Mouse (Mus musculus) stomach, postnatal 0 days (tissue): ENCODE data around the gene Mlec. TPM values are rescaled to one million over a fixed set of nuclear protein-coding genes. Genes with fewer than 3 reads are reported as not detected.

Experiments
- ATAC-seq: fragments of 200-750 bp; cut with Nextera tagmentation; 2 replicates; pipeline ENCODE4 v1.8.0; 2017; ENCODE audit not compliant: low FRiP score, low TSS enrichment
- DNase-seq: peaks from one replicate; pipeline ENCODE4 v3.0.0-alpha.2; 2016; ENCODE audit warnings: low spot score
- H3K27ac ChIP-seq: fragments of 300-500 bp; sonication (generic); replicated peaks from 2 replicates; pipeline ENCODE4 v1.5.1; 2014; ENCODE audit warnings: mild to moderate bottlenecking, control low read depth
- H3K27me3 ChIP-seq: fragments of 300-500 bp; sonication (generic); 2 replicates; pipeline ENCODE4 v1.6.1; 2014; ENCODE audit warnings: low read length; ENCODE audit not compliant: control insufficient read depth, insufficient read depth
- H3K36me3 ChIP-seq: fragments of 300-500 bp; sonication (generic); 2 replicates; pipeline ENCODE4 v1.6.1; 2014; ENCODE audit warnings: low read length, mixed read lengths; ENCODE audit not compliant: control insufficient read depth, insufficient read depth
- H3K4me1 ChIP-seq: fragments of 300-500 bp; sonication (generic); replicated peaks from 2 replicates; pipeline ENCODE4 v1.6.1; 2014; ENCODE audit warnings: antibody characterized with exemption; ENCODE audit not compliant: control insufficient read depth, insufficient read depth
- H3K4me2 ChIP-seq: fragments of 300-500 bp; sonication (generic); replicated peaks from 2 replicates; pipeline ENCODE4 v1.6.1; 2014; ENCODE audit warnings: low read depth, mild to moderate bottlenecking, control low read depth, moderate library complexity
- H3K4me3 ChIP-seq: fragments of 300-500 bp; sonication (generic); 2 replicates; pipeline ENCODE4 v1.5.1; 2014; ENCODE audit warnings: low read depth, low read length, control low read depth
- H3K9ac ChIP-seq: fragments of 300-500 bp; sonication (generic); 2 replicates; pipeline ENCODE4 v1.6.1; 2014; ENCODE audit warnings: mild to moderate bottlenecking, low read length, control low read depth, mixed read lengths
- H3K9me3 ChIP-seq: fragments of 300-500 bp; sonication (generic); 2 replicates; pipeline ENCODE4 v1.6.1; 2016; ENCODE audit warnings: low read length; ENCODE audit not compliant: control insufficient read depth
- CTCF ChIP-seq: IDR thresholded peaks from 2 replicates; pipeline ENCODE4 v1.5.1; 2016; ENCODE audit warnings: antibody characterized with exemption, low read depth, mild to moderate bottlenecking, moderate library complexity
- EP300 ChIP-seq: optimal IDR thresholded peaks from 2 replicates; pipeline ENCODE3; 2016; ENCODE audit warnings: antibody characterized with exemption
- WGBS: fragments of 180-500 bp; shearing (Covaris S2); extraction: QIAGEN DNeasy Blood & Tissue Kit; methylation state at CpG from one replicate; pipeline ENCODE4 v1.1.7; 2014; 5-methylcytosine and 5-hydroxymethylcytosine counted together
- polyA plus RNA-seq: library from polyadenylated mRNA; unstranded; fragments of >200 nt; fragmentation: Nextera tagmentation; extraction: Ambion mirVana; gene quantifications from 2 replicates; pipeline ENCODE4 v1.2.1, GENCODE M21; 2015

Mlec gene
- polyA plus RNA-seq, 1 experiment from 2014 or later = 30.4 TPM

DNA sequence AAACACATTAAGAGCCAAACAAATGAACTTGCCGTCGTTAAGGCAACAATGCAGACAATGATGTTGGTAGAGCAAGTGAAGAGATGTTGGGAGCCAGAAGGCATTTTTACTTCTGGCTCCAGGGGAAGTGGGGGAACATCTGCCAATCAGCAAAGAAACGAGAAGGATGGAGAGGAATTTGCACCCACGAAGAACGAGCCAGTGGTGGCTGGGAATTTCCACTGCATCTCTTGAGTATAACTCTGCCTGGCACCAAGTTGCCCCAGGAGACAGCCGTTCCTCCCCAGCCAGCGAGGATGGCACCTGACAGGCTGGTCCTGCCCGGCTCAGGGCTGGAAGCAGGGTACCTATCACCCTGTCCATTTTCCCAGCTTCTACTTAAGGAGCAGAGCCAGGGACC is 24.9 kb upstream of the Mlec start:
- ATAC-seq (no peak), DNase-seq (no peak)
- Histone ChIP-seq H3K27ac (0 out of 2 replicates have a peak overlapping the region, but pooled peaks have one; percentile 13), H3K27me3 (no peaks in the 10 kb centered on the region), H3K36me3 (no peaks in the 10 kb centered on the region), H3K9me3 (no peaks in the 10 kb centered on the region), H3K4me3 (no peak overlapping the region), H3K4me1 (peaks cover 2% of the 10 kb centered on the region; the same call in 1 of the 2 replicates), H3K4me2 (no peak overlapping the region), H3K9ac (no peak overlapping the region)
- 63% methylated on average over 8 of the region's 8 CpGs for WGBS
- TF ChIP-seq EP300 (no peak), CTCF (no peak)

DNA sequence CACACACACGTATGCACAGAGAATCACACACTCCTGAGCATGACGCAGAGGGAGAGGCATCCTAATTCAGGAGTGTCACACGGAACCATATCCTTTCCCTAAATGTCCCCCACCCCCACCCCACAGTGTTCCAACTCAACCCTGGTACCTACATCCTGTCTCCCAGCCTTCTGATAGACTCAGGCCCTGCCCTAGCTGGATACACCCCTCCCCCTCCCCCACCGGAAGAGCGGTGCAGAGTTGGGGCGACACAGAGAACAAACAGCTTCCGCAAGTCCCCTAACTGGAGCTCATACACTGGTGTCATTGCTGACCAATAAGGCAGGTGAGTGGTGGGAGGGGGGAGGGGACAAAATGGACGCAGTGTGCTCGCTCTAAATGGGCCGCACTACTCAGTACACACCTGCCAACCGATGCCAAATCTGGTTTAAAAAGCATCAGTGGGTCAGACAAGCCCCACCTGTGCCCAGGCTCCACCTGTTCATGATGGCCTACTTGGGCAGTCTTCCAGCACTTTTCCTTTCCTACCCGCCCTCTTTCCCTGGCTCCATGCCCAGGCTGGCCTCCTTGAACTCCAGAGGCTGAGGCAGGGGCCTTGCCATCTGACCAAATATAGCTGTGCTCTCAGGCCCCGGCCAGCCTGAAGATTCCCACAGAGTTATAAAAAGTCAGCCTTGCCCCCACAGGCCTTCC is 23.4 kb upstream of the Mlec start:
- H3K27me3 ChIP-seq = no peaks in the 10 kb centered on the region
- peak; percentile 55 for ATAC-seq
- H3K27ac ChIP-seq = no peak overlapping the region

DNA sequence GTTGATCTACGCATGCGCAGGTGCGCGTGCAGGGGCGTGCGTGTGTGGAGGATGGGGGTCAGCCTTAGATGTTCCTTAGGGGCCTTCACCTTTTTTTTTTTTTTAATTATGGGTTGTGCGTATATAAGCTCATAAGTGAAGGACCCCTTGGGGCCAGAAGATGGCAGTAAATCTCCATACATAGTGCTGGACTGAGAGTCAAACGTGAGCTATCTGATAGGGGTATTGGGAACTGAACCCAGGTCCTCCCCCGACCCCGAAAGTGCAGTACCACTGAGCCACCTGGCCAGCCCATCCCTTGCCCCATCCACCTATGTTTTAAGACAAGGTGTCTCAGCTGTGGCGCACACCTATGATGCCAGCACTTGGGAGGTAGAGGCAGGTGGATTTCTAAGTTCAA is 21.6 kb upstream of the Mlec start:
- no peak overlapping the region for H3K4me3 ChIP-seq
- no peak overlapping the region for H3K27ac ChIP-seq
- H3K27me3 ChIP-seq = no peaks in the 10 kb centered on the region
- WGBS = 91% methylated on average over 11 of the region's 11 CpGs
- H3K9ac ChIP-seq = no peak overlapping the region
- no peak overlapping the region for H3K4me2 ChIP-seq
- DNase-seq (no peak), ATAC-seq (no peak)
- H3K4me1 ChIP-seq = no peaks in the 10 kb centered on the region
- no peaks in the 10 kb centered on the region for H3K36me3 ChIP-seq
- H3K9me3 ChIP-seq = no peaks in the 10 kb centered on the region
- no peak for TF ChIP-seq CTCF
- no peak for TF ChIP-seq EP300

More for the DNA sequence above, 23.4 kb upstream of the Mlec start:
- Histone ChIP-seq H3K9ac (no peak overlapping the region), H3K4me2 (no peak overlapping the region), H3K36me3 (no peaks in the 10 kb centered on the region), H3K4me1 (no peaks in the 10 kb centered on the region), H3K4me3 (no peak overlapping the region), H3K9me3 (no peaks in the 10 kb centered on the region)
- TF ChIP-seq EP300 (no peak), CTCF (no peak)
- peak; percentile 82 for DNase-seq
- 47% methylated on average over 13 of the region's 13 CpGs for WGBS

DNA sequence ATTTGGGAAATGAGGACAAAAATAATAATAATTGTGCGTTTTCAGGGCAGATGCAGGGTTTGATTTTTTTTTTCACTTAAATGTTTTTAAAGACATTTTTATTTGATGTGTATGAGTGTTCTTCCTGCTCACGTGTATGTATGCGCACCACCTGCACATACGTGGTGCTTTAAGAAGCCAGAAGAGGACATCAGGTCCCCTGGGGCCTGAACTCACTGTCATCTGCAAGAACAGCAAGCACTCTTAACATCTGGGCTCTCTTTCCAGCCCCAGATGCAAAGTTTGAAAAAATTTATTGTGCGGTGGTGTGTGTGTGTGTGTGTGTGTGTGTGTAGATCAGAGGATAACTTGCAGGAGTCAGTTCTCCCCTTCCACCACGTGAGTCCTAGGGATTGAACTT is 19.9 kb upstream of the Mlec start:
- DNase-seq (no peak), ATAC-seq (no peak)
- Histone ChIP-seq H3K9ac (no peak overlapping the region), H3K4me2 (no peak overlapping the region), H3K9me3 (no peaks in the 10 kb centered on the region), H3K36me3 (no peaks in the 10 kb centered on the region), H3K4me1 (no peaks in the 10 kb centered on the region), H3K27me3 (no peaks in the 10 kb centered on the region), H3K4me3 (no peak overlapping the region), H3K27ac (no peak overlapping the region)
- 83% methylated on average over 6 of the region's 6 CpGs for WGBS
- no peak for TF ChIP-seq EP300
- TF ChIP-seq CTCF = no peak

DNA sequence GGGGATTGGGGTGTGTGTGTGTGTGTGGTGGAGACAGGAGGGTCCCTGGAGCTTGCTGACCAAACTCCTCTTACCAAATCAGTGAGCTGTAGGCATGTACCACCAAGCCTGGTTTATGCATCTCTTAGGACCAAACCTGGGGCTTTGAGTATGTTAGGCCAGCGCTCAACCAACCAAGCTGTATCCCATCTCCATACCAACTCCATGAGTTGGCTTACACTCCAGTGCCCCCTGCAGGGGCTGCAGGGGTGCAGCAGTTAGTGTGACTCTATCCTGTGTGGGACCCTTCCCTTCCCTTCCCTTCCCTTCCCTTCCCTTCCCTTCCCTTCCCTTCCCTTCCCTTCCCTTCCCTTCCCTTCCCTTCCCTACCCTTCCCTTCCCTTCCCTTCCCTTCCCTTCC is 16.6 kb upstream of the Mlec start:
- DNase-seq = no peak
- Histone ChIP-seq H3K4me3 (no peak overlapping the region), H3K4me2 (no peak overlapping the region), H3K9me3 (no peaks in the 10 kb centered on the region), H3K9ac (no peak overlapping the region), H3K27ac (no peak overlapping the region), H3K4me1 (no peaks in the 10 kb centered on the region), H3K36me3 (no peaks in the 10 kb centered on the region), H3K27me3 (no peaks in the 10 kb centered on the region)
- WGBS = 93% methylated on average over 1 of the region's 1 CpGs
- no peak for ATAC-seq
- TF ChIP-seq EP300 = no peak
- TF ChIP-seq CTCF = peak; percentile 56

DNA sequence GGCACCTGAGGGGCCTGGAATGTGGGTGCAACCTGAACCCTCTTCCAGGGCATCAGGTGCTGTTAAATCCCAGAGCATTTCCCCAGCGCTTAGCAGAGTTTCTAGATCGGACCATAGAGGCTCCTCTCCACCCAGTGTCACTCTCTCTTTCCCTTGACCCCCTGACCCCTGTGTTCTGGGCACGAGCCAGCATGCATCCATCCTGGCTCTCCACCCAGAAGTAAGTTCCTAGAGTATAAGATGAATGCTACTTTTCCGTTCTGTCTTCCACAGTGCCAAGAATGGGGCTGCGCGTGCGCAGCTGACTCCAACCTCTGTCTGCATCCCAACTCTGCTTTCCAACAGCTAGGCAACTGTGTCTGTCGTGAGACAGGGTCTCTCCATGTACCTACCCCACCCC is 12.2 kb upstream of the Mlec start:
- WGBS = 60% methylated on average over 8 of the region's 8 CpGs
- no peak for DNase-seq
- no peak overlapping the region for H3K4me3 ChIP-seq
- peaks cover 6% of the 10 kb centered on the region for H3K4me1 ChIP-seq
- ATAC-seq = no peak
- TF ChIP-seq CTCF = no peak
- no peak for TF ChIP-seq EP300
- no peak overlapping the region for H3K27ac ChIP-seq
- no peaks in the 10 kb centered on the region for H3K27me3 ChIP-seq
- H3K9me3 ChIP-seq = no peaks in the 10 kb centered on the region
- no peak overlapping the region for H3K4me2 ChIP-seq
- no peaks in the 10 kb centered on the region for H3K36me3 ChIP-seq
- no peak overlapping the region for H3K9ac ChIP-seq
